Mouse (Mus musculus) kidney, adult 2 months (tissue): ENCODE data around the gene Trappc3.

ENCODE experiments used
- CTCF ChIP-seq: fragments of 200-500 bp; conservative IDR thresholded peaks from 2 replicates; pipeline ENCODE4 v1.5.1; 2011; ENCODE audit warnings: low read depth, mild to moderate bottlenecking, control low read depth, low read length, moderate library complexity, mixed read lengths; ENCODE audit not compliant: insufficient read depth, insufficient read length
- POLR2A ChIP-seq: fragments of 200-500 bp; IDR thresholded peaks from one replicate; pipeline ENCODE4 v1.6.1; 2011; ENCODE audit warnings: low read depth, low read length, control low read depth

DNA sequence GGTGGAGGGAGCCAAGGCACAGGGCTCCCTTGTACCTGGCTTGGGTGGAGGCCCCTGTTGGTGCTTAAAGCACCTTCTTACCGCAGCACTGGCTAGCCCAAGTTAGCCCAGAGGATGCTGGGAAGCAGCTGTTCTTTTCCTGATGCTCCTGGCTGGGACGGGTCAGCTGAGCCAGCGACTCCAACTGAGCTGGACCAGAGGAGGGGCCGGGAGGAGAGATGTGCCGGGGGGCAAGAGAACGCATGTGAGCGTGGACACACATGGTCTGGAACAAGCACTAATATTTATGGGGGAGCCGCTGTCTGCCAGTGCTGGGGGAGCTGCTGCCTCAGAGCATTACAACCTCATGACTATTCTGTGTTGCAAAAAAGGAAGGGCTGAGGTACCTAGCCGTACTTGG lies 16.8 kb downstream of the Trappc3 start:
- no peak for TF ChIP-seq POLR2A
- no peak for TF ChIP-seq CTCF
